Mouse (Mus musculus): ENCODE results near the gene Hoxc12.

DNA sequence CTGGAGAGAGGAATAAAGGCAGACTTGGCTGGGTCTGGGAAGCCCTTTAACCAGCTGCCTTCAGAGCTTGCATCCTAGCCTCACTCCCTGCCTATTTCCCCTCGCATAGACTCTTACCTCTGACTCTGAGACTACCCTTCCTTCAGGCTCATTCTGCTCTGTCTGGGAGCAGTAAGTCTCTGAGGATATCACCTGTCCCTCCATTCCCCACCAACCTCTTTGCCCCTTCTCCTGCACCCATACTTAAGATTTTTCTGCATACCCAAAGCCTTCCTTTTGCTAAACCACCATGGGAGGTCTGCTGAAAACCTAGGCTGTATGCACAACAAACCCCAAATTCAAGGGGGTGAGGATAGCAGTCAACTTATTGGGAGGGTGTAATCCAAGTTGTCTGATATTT lies 43.4 kb downstream of the Hoxc12 start:
- TF ChIP-seq EP300 (IDR thresholded peaks at IDR 0.05) (no peak), CTCF (IDR thresholded peaks at IDR 0.05) (no peak)

Data from lung, postnatal 0 days (tissue).